Mouse (Mus musculus): ENCODE measurements at regions not wholly inside any gene's neighbourhood (a gene's known extent, or its start where the extent isn't known, plus 50 kb on each side); places are given as distances from the start of the nearest gene placed in this dataset.
A peak's percentile ranks its signal among the peaks of the same experiment; 100 is the strongest.

DNA sequence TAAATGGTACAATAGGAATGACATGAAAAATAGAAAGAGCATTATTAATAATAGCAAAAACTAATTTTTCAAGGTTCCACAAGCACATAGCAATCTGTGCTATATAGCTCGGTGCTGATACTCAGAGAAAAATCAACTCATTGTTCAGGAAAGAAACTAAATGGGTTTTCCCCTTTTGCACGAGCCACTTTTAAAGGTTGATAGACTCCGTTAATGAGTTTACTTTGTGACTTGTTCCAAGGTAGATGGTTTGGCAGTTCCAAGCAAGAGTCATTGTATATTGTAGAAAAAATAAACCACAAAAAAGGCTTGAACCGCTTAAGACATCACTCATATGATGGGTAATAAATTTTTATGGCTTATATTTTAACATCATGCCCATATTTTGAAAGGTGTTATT lies 105.0 kb upstream of the Intu start:
- H3K27ac ChIP-seq: no peak overlapping the region
- 87% methylated on average over 4 of the region's 4 CpGs for WGBS

GRCm38 (mm10) chr3:40428021-40428420 lies 103.1 kb upstream of the Intu start:
- ATAC-seq (ENCODE audit: low FRiP score, low read depth): no peak
- no peaks in the 10 kb centered on the region for H3K27me3 ChIP-seq (replicated peaks)
- no peaks in the 10 kb centered on the region for H3K9me3 ChIP-seq
- no peaks in the 10 kb centered on the region for H3K4me1 ChIP-seq
- 82% methylated on average over 5 of the region's 5 CpGs for WGBS
- H3K4me3 ChIP-seq: no peak overlapping the region
- H3K36me3 ChIP-seq: no peaks in the 10 kb centered on the region
- H3K9ac ChIP-seq: no peak overlapping the region
- no peak overlapping the region for H3K4me2 ChIP-seq (replicated peaks)
- no peak overlapping the region for H3K27ac ChIP-seq

More for the DNA sequence above, 105.0 kb upstream of the Intu start:
- Histone ChIP-seq H3K4me1 (no peaks in the 10 kb centered on the region), H3K4me3 (no peak overlapping the region), H3K9me3 (no peaks in the 10 kb centered on the region), H3K27me3 (replicated peaks) (no peaks in the 10 kb centered on the region), H3K36me3 (no peaks in the 10 kb centered on the region), H3K9ac (no peak overlapping the region), H3K4me2 (replicated peaks) (no peak overlapping the region)
- no peak for ATAC-seq (ENCODE audit: low FRiP score, low read depth)

DNA sequence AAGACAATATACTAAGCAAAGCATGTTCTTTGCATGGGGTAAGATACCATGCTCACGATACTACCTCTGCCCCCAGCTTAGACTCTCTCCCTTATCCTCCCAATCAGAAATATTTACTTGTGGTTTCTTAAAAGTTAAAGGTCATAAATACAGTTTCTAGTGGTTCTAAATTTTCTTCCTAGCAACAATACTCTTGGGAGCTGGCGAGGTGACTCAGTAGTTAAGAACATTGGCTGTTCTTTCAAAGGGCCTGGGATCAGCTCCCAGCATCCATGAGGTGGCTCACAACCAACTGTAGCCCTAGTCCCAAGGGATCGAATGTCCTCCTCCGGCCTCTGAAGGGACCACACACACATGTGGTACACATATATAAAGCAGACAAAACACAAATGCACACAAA lies 92.8 kb upstream of the Intu start:
- no peaks in the 10 kb centered on the region for H3K36me3 ChIP-seq
- H3K9ac ChIP-seq: no peak overlapping the region
- peaks cover 4% of the 10 kb centered on the region for H3K4me1 ChIP-seq
- no peaks in the 10 kb centered on the region for H3K9me3 ChIP-seq
- no peak overlapping the region for H3K4me3 ChIP-seq
- H3K4me2 ChIP-seq (replicated peaks): no peak overlapping the region
- no peak overlapping the region for H3K27ac ChIP-seq
- ATAC-seq (ENCODE audit: low FRiP score, low read depth): no peak
- H3K27me3 ChIP-seq (replicated peaks): 0 out of 2 replicates have a peak, but pooled peaks cover 4% of the 10 kb centered on the region
- 89% methylated on average over 4 of the region's 4 CpGs for whole genome bisulfite sequencing

DNA sequence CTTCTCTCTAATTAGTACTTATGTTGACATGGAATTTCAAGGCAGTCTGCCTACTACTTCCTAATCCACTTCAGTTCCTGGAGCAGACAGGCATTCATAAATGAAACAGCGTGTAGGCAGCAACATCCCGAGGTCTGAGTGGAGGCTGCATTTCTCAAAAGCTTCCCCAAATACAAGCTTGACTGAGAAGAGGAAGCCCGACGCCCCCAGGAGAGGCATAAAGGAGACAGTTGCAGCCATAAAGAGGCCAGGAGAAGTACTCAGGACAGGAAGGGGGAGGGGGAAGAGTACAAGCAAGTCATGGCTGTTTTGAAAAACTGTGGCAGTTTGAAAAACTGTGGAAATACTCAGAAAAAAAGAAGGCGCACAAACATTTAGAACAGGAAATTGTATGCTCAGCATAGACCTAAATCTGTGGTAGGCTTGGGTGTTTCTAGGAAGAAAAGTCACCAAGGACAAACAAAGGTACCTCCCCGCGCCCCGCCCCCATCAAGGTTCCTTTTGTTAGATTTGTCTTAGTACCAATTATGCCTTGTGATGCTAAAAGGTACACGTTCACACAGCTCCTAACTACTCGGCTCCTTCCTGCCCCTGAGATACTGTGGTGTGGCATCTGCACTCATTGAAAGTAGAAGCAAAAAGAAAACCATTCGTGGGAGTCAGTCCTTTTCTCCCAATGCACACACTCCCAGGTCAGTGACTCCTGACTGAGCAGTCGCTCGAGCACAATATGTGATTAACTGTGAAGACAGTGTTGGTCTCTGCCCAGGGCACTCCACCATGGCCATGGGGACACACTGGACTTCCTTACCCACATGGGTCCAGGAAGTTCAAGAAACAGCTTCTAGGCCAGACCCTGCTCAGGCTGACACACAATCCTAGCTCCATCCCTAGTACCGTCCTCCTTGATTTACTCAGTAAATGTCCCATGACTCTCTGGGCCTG lies 89.7 kb upstream of the Intu start:
- no peak overlapping the region for H3K4me3 ChIP-seq
- no peak overlapping the region for H3K27ac ChIP-seq
- 42% methylated on average over 14 of the region's 14 CpGs for WGBS
- peaks cover 4% of the 10 kb centered on the region for H3K4me1 ChIP-seq
- H3K27me3 ChIP-seq (replicated peaks): 0 out of 2 replicates have a peak, but pooled peaks cover 4% of the 10 kb centered on the region
- no peaks in the 10 kb centered on the region for H3K36me3 ChIP-seq
- no peaks in the 10 kb centered on the region for H3K9me3 ChIP-seq
- no peak overlapping the region for H3K9ac ChIP-seq
- no peak for ATAC-seq (ENCODE audit: low FRiP score, low read depth)
- H3K4me2 ChIP-seq (replicated peaks): no peak overlapping the region

- peak; percentile 50; the same call in 1 of the 2 replicates for ATAC-seq (ENCODE audit: low FRiP score, low read depth)
- no peak overlapping the region for H3K4me3 ChIP-seq
Measured at GRCm38 (mm10) chr3:40443788-40444595, 87.1 kb upstream of the Intu start.

DNA sequence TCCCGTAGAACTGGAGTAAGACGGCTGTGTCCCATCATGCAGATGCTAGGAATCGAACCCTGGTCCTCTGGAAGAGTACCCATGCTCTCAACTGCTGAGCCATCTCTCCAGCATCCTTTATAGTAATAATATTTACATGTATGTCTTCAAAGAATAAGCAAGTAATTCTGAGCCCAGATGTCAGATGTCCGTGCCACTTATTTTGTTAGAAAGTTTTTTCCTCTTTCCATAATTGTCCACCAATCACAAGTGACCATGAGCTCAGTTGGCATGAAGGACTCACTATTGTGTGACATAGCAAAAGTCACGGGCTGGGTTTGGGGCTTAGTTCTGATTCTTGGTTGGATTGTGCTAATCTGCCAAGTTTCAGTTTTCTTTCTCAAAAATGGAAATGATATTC lies 78.1 kb upstream of the Intu start:
- 91% methylated on average over 5 of the region's 5 CpGs for WGBS
- no peak overlapping the region for H3K27ac ChIP-seq
- no peak overlapping the region for H3K9ac ChIP-seq
- H3K9me3 ChIP-seq: no peaks in the 10 kb centered on the region
- no peaks in the 10 kb centered on the region for H3K36me3 ChIP-seq
- no peak overlapping the region for H3K4me3 ChIP-seq
- H3K27me3 ChIP-seq (replicated peaks): no peaks in the 10 kb centered on the region
- H3K4me2 ChIP-seq (replicated peaks): no peak overlapping the region
- no peaks in the 10 kb centered on the region for H3K4me1 ChIP-seq
- ATAC-seq (ENCODE audit: low FRiP score, low read depth): no peak

More at GRCm38 (mm10) chr3:40443788-40444595, 87.1 kb upstream of the Intu start:
- Histone ChIP-seq H3K9me3 (no peaks in the 10 kb centered on the region), H3K4me1 (peaks cover 4% of the 10 kb centered on the region), H3K27me3 (replicated peaks) (0 out of 2 replicates have a peak, but pooled peaks cover 4% of the 10 kb centered on the region), H3K4me2 (replicated peaks) (peak overlapping the region; percentile 43), H3K36me3 (no peaks in the 10 kb centered on the region), H3K27ac (no peak overlapping the region), H3K9ac (no peak overlapping the region)
- WGBS: 38% methylated on average over 20 of the region's 20 CpGs

- WGBS: 43% methylated on average over 4 of the region's 4 CpGs
- no peaks in the 10 kb centered on the region for H3K4me1 ChIP-seq
- no peaks in the 10 kb centered on the region for H3K27me3 ChIP-seq (replicated peaks)
- no peak overlapping the region for H3K4me2 ChIP-seq (replicated peaks)
- no peaks in the 10 kb centered on the region for H3K36me3 ChIP-seq
- no peak overlapping the region for H3K4me3 ChIP-seq
- H3K27ac ChIP-seq: no peak overlapping the region
- ATAC-seq (ENCODE audit: low FRiP score, low read depth): no peak
- H3K9me3 ChIP-seq: no peaks in the 10 kb centered on the region
- no peak overlapping the region for H3K9ac ChIP-seq
Measured at GRCm38 (mm10) chr3:40453552-40453951, 77.5 kb upstream of the Intu start.

DNA sequence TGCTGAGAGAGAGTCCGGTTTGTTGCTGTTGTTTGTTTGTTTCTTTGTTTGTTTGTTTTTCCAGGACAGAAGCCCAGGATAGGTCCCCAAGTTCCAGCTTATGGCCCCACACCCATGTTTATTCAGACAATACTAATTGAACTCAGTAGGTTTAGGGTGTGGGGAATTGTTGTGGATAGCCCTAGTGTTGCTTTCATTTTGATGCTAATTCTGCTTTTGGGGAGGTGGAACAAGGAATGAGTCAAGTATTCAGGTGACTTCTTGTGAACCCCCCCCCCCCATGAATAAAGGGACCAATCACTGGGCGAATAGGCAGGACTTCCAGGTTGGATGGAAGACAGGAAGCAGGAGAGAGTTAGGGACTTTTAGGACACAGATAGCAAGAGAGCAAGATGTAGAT lies 75.0 kb upstream of the Intu start:
- Histone ChIP-seq H3K27me3 (replicated peaks) (no peaks in the 10 kb centered on the region), H3K27ac (no peak overlapping the region), H3K4me1 (no peaks in the 10 kb centered on the region), H3K36me3 (no peaks in the 10 kb centered on the region), H3K4me3 (no peak overlapping the region), H3K9me3 (no peaks in the 10 kb centered on the region), H3K4me2 (replicated peaks) (no peak overlapping the region), H3K9ac (no peak overlapping the region)
- 81% methylated on average over 2 of the region's 2 CpGs for WGBS
- ATAC-seq (ENCODE audit: low FRiP score, low read depth): no peak

GRCm38 (mm10) chr3:40458490-40458889 lies 72.6 kb upstream of the Intu start:
- Histone ChIP-seq H3K4me3 (no peak overlapping the region), H3K27ac (no peak overlapping the region), H3K9me3 (no peaks in the 10 kb centered on the region), H3K4me1 (no peaks in the 10 kb centered on the region), H3K27me3 (replicated peaks) (no peaks in the 10 kb centered on the region), H3K9ac (no peak overlapping the region), H3K4me2 (replicated peaks) (no peak overlapping the region), H3K36me3 (no peaks in the 10 kb centered on the region)
- WGBS: 71% methylated on average over 5 of the region's 5 CpGs
- ATAC-seq (ENCODE audit: low FRiP score, low read depth): no peak

- Histone ChIP-seq H3K4me3 (no peak overlapping the region), H3K36me3 (no peaks in the 10 kb centered on the region), H3K4me1 (no peaks in the 10 kb centered on the region), H3K27ac (no peak overlapping the region), H3K27me3 (replicated peaks) (no peaks in the 10 kb centered on the region), H3K4me2 (replicated peaks) (no peak overlapping the region), H3K9me3 (no peaks in the 10 kb centered on the region), H3K9ac (no peak overlapping the region)
- 89% methylated on average over 5 of the region's 5 CpGs for WGBS
- ATAC-seq (ENCODE audit: low FRiP score, low read depth): no peak
Measured at GRCm38 (mm10) chr3:40463446-40463845, 67.6 kb upstream of the Intu start.

- Histone ChIP-seq H3K27me3 (replicated peaks) (no peaks in the 10 kb centered on the region), H3K4me2 (replicated peaks) (no peak overlapping the region), H3K9ac (no peak overlapping the region), H3K4me3 (no peak overlapping the region), H3K27ac (no peak overlapping the region), H3K4me1 (no peaks in the 10 kb centered on the region), H3K36me3 (no peaks in the 10 kb centered on the region), H3K9me3 (no peaks in the 10 kb centered on the region)
- no peak for ATAC-seq (ENCODE audit: low FRiP score, low read depth)
- WGBS: 56% methylated on average over 6 of the region's 6 CpGs
Measured at GRCm38 (mm10) chr3:40470101-40470500, 61.0 kb upstream of the Intu start.

GRCm38 (mm10) chr3:40472766-40473165 lies 58.3 kb upstream of the Intu start:
- WGBS: 95% methylated on average over 6 of the region's 6 CpGs
- no peaks in the 10 kb centered on the region for H3K27me3 ChIP-seq (replicated peaks)
- H3K9ac ChIP-seq: no peak overlapping the region
- H3K9me3 ChIP-seq: no peaks in the 10 kb centered on the region
- H3K4me2 ChIP-seq (replicated peaks): no peak overlapping the region
- H3K4me3 ChIP-seq: no peak overlapping the region
- no peak for ATAC-seq (ENCODE audit: low FRiP score, low read depth)
- no peak overlapping the region for H3K27ac ChIP-seq
- H3K4me1 ChIP-seq: no peaks in the 10 kb centered on the region
- H3K36me3 ChIP-seq: no peaks in the 10 kb centered on the region

Measured in neural tube, embryonic 12.5 days (tissue).